Mouse (Mus musculus): ENCODE data around the gene Ntm.

Ntm gene

DNA sequence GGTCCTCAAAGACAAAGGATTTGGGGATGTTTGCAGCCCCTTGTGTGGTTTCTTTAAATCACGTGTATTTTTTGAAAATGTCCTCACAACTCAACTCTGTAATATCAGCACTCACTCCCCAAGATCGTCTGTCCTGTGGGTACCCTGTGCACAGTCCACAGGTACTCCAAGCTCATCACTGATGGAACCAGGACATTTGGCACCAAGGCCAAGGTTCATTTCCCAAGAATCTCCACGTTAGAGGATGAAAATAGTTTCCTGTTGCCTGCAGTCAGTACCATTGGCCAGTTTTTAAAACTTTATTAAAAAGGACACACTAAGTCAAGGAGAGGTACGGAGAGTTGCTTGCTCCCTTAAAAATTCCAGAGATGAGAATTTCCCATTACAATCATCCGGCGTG lies 552.7 kb downstream of the Ntm start:
- no peak for DNase-seq (ENCODE audit: low spot score in 2 of 2)

DNA sequence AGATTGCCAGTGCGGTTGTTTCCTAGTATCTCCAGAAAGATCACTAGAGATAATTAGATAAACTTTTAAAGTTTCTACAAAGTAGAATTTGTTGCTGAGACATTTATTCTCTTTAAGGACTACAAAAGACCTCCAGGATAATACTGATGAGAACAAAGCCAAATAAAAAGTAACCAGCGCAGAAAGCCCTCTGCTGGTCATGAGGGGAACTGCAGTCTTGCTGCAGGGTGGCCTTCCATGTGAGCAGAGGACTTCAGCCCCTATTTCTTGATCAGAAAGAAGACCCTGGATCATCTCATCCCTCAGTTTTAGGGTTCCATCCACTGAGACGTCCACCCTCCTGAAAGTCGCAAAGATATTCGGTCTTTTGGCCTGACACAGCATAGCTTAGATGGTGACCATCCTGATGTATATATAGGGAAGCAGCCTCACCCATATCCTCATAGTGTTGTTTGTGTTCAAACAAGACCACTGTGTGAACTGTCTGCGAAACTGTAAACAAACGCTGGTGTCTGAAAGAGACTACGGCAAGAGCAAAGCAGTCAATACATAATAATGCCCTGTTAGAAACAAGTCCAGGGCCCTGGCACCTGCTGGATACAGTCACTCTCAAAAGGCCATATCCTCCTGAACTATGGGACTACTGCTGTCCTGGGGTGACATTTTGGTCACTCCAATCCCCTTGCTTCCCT lies 553.6 kb downstream of the Ntm start:
- DNase-seq (ENCODE audit: low spot score in 2 of 2) = peak; percentile 64 to 72

DNA sequence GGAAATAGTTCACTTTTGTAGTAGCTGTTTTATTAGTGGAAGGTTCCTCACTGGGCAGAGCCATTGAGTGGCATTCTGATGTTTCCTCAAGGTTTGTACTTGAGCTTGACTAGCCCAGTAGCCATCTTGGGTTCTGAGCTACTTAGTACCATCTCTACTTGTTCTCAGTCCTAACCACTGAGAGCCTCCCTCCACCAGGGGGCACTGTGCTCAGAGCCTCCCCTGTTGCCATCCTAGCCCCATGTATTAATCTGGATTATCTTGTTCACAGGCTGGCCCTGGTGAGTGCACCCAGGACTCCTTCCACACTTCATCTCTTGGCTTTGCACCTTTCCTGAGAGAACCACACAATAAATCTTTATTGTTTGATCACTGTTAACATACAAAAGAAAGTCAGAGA lies 555.0 kb downstream of the Ntm start:
- no peak for DNase-seq (ENCODE audit: low spot score in 2 of 2)

DNA sequence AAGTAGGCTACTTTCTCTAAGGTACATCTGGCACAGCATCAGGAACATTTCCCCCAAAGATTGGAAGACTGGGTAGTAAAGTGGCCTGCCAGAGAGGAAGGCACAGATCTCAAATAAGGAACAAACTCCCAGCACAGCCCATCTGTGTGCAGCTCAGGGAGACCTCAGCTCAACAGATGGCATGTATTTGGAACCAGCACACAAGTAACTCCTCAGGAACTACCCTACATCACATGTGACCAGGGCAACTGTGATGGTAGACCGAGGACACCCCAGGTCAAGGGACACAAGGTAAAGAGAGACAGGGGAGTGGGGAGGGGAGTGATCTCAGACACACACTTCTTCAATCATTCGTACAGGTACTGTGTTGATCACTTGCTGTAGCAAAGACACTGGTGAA lies 556.0 kb downstream of the Ntm start:
- no peak for DNase-seq (ENCODE audit: low spot score in 2 of 2)

DNA sequence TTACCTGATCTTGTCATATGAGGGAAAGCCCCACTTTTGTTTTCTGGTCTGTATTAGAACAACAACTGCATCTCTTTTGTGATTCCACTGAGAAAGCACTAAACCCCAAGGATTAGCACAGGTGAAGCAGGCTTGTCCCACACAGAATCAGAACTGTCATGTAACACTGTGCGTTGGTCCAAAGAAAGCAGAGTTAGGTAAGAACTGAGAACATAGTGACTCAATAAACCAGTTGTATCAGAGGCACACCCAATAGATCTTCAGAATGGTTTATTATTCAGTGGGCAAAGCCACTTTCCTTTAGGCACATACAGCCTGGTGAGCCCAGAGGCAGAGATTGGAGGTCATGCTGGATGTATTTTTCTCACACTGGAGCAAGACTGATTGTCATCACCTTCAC lies 556.9 kb downstream of the Ntm start:
- no peak for DNase-seq (ENCODE audit: low spot score in 2 of 2)

DNA sequence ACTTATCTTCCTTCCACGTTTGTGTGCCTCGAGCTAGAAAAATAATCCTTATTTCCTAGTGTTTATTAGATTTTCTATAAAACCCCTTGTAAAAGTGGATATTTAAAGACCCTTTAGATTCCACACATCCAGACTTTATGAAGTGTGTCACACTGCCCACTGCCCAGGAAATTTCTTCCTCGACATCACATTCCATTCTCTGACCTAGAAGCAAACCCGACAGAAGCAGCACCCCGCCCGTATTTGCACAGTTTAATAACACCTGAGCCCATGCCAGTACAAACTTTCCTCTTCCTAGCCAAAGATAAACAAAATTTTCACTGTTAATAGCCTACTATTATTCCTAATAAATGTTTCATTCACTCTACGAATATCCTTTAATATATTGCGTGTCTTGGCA lies 562.8 kb downstream of the Ntm start:
- DNase-seq (ENCODE audit: low spot score in 2 of 2) = no peak

DNA sequence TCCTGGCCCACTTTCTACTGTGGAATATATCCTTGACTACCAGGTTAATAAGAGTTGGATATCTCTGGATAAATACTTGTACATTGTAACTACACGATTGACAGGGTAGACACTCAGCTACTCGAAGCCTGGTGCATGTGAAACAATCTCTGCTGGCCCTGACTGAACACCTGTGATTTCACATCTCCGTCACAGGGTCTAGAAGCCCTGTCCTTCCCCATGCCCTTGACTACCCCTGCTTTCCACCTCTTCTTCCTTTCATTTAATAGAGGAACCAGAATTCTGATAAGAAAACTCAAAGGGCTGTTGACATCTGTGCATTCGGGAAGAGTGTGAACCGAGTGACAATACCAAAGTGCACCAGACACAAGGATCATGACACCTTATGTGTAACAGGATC lies 566.8 kb downstream of the Ntm start:
- DNase-seq (ENCODE audit: low spot score in 2 of 2) = no peak

DNA sequence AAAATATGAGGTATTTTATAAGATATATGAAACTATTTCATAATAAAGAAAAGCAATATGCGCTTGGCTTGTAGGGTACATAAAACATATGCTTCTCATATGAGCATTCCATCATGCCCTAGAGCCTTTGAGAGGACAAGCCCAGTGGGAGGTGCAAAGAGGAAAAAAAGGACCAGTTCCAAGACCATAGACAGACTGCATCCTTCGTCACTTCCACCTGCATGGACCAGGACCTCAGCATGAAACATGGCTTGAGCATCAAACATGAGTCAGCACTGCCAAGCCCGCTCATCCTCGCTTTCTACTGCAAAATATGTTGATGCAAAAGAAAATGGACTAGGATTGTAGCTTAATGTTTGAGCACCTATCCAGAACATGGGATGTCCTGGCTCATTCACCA lies 569.8 kb downstream of the Ntm start:
- DNase-seq (ENCODE audit: low spot score in 2 of 2) = no peak

DNA sequence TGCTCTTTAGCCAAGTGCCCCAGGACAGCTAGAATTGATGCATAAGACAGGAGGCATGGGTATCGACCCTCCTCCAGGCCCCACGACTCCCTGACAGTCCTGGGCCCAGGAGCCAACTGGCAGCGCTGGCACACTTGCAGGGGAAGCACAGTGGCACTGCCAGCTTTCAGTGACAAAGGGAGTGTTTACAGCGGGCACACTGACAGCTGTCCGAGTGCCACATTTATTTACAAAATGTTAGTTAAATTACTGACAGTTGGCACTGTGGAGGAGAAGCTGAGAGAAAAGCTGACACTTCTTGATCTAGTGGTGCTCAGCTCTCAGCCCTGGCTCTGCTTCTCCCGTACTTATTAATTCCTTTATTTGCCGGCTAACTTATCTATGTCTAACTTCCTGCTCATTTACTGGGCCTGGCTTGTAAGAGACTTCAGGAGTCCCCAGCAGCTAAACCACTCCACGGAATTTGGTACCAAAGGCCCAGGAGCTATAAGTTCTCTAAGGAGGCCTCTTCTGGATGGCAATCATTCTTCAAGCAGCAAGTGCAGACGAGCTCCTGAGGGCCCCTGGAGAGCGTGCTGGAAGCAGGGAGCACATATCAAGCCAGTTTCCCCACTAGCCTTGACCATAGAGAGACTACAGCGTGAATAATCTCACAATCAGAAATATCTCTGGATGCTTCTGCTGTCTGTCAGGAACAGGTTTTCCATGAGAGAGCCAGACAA lies 572.0 kb downstream of the Ntm start:
- peak in 1 of 2 experiments; percentile 73 for DNase-seq (ENCODE audit: low spot score in 2 of 2)

DNA sequence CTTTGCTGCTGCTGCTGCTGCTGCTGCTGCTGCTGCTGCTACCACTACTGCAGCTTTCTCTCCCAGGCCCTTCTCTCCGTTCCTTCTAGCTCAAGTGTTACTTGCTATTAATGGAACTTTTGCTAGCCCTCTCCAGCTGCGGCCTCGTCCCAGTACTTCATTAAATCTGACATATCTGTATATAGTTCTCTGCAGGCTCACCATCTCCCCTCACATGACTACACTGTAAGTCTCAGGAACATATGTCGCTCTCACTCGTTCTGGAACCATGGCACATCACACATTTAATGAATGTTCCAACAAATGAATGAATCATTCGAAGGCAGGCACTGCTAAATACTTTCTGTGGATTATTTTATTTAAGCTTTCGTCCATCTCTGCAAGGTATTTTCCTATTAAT lies 573.7 kb downstream of the Ntm start:
- DNase-seq (ENCODE audit: low spot score in 2 of 2) = no peak

DNA sequence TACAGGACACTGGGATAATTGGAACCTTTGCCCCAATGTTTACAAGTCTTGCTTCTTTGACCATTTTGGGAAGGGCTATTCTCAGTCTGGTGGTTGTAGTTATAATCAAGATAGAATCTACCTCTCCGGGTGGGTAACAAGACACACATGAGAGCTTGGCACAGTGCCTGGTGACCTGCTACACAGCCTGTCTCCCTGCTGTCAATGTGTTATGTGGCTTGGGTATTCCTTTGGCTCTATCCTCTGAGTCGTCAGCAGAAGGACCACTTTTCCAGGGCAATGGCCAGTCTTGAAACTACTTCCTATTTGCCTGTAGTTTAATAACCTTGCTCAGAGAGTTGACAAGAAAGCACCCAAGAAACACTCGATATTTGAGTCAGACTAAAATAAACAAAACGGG lies 575.8 kb downstream of the Ntm start:
- DNase-seq (ENCODE audit: low spot score in 2 of 2) = peak in 1 of 2 experiments; percentile 43

DNA sequence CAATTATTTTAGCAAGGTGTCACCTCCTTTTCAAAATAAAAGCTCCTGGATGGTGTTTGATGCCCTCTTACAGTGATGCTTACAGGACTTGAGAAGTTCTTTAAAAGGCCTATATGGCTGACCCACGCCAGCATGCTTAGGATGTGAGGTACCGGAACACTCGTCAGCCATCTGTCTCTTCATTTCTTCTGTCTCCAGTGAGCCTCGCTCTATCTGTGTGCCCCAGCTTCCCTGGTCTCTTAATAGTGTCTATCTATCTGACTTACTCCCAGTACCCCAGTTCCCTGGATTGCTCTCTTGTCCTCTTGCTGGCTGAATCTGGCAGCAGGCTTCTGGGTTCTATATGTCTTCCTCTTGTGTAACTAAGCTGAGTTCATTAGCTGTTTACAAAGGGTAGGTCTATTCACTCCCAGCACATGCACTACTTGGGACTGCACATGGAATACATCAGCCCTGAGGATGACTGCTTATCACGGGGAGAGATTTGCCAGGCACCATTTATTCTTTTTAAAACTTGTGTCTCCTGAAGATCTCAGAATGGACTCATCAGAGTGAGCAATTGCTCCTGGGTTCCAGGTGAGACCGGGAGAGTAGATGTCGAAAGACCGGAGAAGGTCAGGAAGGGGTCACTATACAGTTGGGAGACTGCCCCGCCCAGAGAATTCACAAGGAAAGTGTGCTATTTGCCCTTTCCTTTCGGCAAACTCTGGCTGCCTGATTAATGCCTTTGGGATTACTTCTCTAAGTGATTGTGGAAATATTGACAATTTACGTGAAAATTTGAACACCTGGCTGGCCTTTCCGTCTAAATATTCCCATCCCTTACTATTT lies 585.6 kb downstream of the Ntm start:
- DNase-seq (ENCODE audit: low spot score in 2 of 2) = no peak

DNA sequence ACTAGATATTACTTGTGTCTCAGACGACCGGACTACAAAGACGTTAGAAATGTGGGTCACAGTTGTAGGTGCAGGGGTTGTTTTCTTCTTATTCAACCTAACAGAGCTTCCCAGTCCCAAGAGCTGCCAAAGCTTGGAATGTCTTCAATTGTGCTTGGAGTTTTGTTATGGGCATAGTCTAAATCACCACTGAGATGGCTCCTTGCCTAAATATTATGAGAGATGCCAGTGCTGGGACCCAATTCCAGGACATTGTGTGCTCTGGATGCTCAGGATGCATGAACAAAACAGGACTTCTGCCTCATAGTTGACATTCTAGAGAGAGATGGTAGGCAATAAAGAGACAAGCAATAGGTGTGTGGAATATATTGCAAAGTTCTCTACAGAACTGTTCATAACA lies 591.6 kb downstream of the Ntm start:
- DNase-seq (ENCODE audit: low spot score in 2 of 2) = no peak

DNA sequence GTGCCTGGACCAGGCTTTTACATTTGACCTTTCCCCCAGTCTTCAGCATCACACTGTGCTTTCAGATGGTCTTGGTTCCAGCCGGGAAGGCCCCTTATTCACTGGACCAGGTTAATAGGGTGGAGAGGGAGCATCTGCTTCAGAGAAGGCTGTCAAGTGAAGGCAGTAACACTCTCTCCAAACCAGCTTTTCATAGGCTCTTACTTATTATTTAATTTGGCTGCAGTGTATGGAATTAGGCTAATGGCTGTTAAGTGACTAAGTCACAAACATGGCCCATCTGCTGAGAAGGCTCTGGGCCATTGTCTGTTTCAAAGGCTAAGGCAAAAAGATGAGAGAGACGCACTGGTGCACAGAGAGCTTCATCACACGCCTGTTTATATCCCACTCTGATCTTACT lies 593.3 kb downstream of the Ntm start:
- no peak for DNase-seq (ENCODE audit: low spot score in 2 of 2)

DNA sequence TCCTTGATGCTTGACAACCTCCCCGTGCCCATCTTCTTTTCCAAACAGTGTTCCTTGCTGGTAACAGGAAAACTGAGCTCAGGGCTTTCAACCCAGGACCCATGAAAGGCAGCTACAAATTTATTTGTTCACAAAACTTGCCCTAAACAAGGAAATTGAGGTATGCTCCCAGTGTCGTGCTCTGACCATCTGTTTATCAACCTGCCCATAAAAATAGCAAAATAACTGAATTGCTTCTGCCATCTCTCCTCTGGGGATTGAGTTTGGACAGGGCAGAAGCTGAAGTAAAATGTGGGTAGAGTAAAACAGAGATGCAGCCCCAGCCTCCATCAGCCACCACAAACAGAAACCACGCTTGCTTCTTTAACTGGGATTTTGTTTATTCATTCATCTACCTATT lies 594.6 kb downstream of the Ntm start:
- no peak for DNase-seq (ENCODE audit: low spot score in 2 of 2)

DNA sequence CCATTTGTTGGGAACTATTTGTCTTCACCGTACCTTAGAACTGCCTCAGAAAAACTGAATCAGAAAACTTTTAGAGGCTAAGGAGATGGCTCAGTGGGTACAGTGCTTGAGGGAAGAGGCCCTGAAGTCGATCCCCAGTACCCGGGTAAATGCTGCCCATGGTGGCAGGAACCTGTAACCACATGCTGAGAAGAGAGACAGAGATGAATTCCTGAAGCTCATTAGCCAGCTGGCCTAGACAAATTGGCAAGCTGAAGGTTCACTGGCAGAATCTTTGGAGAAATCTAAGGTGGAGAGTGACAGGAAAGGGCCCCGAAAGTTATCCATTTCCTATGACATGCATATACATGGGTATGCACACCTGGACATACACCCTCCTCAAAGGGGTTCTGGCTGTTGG lies 605.1 kb downstream of the Ntm start:
- DNase-seq (ENCODE audit: low spot score in 2 of 2) = no peak

DNA sequence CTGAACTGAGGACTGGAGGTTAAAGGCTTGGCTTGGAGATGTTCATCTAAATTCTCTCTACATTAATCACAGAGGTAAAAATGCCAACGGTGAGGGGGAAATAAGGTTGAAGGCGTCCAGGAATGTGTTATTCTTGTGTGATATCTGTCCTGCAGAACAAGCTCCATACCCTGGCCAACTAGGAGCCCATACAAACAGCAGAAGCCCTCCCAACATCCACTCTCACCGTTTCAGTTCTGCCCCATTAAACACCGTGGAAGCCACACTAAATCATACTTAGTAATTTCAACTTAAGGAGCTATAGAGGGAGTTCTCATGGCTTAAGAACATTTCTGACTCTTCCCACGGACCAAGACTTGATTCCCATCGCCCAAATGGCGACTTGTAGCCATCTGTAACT lies 620.6 kb downstream of the Ntm start:
- DNase-seq (ENCODE audit: low spot score in 2 of 2) = no peak

DNA sequence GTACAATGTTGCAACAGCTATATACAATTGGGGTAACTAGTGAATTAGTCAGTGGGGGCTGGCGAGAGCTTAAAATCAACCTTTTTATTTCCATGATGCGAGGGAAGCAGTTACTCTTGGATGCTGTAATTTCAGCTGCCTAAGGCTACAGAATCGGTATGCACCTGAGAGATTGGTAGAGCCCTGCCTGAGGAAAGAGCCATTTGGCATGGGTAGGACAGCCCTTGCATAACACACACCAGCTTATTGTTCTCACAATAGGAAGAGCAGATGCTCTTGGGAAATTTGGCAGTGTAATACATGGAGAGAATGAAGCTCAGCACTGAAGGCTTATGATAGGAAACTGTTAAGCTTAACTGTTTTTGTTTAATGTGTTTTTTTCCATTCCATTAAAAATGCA lies 621.6 kb downstream of the Ntm start:
- no peak for DNase-seq (ENCODE audit: low spot score in 2 of 2)

DNA sequence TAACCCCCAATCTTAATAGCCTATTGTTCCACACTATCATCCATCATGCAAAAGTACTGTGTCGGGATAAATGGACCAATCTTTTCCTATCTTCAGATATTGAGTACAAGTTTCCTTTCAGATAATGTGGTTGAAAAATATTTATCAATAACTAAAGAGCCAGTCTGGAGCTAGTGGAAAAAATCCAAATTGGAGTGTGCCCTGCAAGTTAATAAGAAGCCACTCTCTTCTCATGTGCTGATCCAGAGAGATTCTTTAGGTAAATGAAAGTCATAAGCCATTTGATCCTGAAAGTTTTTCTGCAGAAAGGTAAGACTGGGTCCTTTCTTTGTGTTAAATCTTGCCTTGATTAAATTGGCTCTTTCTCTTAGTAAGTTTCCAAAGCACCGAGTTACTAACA lies 627.3 kb downstream of the Ntm start:
- DNase-seq (ENCODE audit: low spot score in 2 of 2) = no peak

DNA sequence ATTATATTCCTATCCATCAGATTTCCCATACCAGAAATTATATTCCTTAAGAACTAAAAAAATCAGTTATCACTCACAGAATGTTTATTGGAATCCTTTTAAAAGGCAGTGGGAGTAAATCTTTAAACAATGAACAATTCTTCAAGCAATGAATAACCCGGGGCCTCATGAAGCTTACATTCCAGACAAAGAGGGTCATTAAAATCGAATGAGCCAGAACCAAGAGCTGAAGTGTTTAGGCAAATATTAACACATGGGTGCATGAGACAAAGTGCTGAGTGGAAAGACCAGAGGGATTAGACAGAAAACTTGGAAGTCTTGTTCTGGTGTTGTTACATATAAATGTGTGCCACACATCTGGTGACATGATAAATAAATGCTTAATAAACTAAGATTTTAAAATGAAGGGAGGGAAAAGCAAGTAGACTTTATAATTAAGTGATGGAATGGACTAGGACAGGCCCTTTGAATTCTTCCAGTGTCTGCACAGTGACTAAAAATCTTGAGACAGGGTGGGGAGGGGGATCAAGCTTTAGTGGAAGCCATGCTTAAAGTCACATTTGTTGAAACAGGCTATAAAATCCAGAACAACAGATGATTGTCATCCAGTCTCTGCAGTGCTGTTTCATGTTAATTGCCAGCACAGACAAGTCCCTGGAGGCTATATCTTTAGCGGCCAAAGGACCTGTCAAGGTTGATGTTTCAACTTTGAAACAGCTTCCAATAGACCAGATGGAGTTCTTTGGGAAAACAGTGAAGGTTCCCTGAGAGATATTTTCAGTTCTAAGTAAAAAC lies 630.4 kb downstream of the Ntm start:
- DNase-seq (ENCODE audit: low spot score in 2 of 2) = no peak

DNA sequence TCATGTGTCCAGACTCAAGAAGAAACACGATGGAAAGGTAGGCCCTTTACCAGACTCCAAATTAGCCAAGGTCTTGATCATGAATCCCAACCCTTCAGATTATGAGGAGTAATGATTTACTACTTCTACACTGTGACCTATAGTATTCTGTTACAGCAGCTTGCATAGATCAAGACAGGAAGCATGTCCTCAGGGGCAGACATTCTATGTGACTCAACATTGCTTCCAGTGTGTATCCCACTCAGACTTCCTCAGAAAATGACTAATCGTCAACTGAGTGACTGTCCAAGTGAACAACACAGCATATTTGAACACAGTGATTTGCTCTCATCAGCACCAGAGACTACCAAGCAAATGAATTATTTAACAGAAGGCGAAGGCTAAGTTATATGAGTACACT lies 632.5 kb downstream of the Ntm start:
- no peak for DNase-seq (ENCODE audit: low spot score in 2 of 2)

DNA sequence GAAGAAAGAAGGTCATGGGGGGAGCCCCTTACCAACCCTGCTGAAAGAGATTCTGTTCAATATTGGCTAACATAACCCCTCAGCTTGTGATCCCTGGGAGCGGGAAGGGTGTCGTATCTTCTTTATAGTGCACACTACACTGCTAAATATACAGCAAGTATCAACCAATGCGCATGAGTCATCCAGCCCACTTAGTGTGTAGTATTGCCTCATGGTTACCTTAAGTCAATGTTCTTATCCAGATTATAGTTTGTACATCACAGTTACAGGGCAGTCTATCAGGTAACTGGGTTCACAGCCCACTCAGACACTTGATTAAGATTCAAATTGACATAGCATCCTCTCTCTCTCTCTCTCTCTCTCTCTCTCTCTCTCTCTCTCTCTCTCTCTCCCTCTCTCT lies 636.7 kb downstream of the Ntm start:
- no peak for DNase-seq (ENCODE audit: low spot score in 2 of 2)

All from cerebellum, postnatal 4 days (tissue).